Mouse (Mus musculus) gastrocnemius, postnatal 10 days (tissue): ENCODE results near the gene Lcn10. TPM values are rescaled to one million over a fixed set of nuclear protein-coding genes. Genes with fewer than 3 reads are reported as not detected.
"Not testable (repeated sequence)": the region's sequence is repeated elsewhere in the genome, so short reads cannot be mapped to it uniquely, and the experiment has no call there.

Experiments
- DNase-seq: peaks from one replicate; pipeline ENCODE4 v3.0.0; 2021; ENCODE audit warnings: mixed read lengths
- total RNA-seq, 2 experiments: library from RNA; stranded (reverse); gene quantifications; 2 replicates each; pipeline ENCODE4 v1.2.3; 2021

Lcn10 gene
- total RNA-seq, 2 experiments from 2014 or later, result not detected

DNA sequence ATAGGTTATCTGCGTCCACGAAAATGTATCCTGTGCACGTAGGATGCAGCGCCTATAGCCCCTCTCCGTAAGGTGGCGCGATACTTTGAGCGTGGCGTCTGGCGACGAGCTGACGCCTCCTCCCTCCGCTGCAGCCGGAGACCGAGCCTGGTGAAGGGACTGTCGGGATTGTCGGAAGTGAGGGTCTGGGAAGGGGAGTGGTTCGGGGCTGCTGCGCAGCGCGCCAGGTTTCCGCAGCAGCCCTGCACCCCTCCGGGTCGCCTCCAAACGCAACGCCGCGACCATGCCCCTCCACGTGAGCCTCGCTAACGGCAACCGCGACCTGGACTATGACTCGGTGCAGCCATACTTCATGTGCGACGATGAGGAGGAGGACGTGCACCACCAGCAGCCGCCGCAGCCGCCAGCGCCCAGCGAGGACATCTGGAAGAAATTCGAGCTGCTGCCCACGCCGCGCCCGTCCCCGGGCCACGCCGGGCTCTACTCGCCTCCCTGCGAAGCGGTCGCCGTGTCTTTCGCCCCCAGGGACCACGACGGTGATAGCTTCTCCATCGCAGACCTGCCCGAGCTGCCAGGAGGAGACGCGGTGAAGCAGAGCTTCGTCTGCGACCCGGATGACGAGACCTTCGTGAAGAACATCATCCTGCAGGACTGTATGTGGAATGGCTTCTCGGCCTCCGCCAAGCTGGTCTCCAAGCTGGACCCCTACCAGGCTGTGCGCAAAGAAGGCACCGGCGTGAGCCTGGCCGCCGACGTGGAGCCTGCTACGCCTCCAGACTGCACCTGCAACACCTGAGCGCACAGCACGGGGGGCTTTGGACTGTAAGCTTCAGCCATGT lies 24.3 kb downstream of the Lcn10 start, which contains the start of gene Bmyc:
Bmyc (plus strand) TSS at position 97 of the 839 bp plus-strand sequence.
- peak; percentile 65 for DNase-seq

- DNase-seq, result peak; percentile 22
Measured at GRCm38 (mm10) chr2:25708121-25708520, 25.6 kb downstream of the Lcn10 start.

DNA sequence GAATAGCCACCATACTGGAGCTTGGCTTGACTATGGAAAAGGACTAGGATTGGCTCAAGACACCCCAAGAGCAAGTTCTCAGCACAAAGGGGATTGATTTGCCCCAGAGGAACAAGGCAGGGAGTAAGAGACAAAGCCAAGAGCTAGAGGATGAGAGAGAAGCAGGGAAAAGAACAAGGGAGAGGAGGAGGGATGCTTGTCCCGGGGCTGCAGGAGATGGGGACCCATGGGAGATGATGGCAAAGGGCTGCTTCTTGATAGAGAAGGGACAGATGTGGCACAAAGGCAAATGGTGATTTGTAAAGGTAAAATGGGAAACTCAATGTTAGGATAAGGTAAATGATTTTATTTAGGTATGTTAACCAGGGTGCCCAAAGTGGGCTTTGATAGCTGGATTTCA lies 26.5 kb downstream of the Lcn10 start:
- DNase-seq, result not testable (repeated sequence)

GRCm38 (mm10) chr2:25709791-25710190 lies 27.3 kb downstream of the Lcn10 start:
- not testable (repeated sequence) for DNase-seq

DNA sequence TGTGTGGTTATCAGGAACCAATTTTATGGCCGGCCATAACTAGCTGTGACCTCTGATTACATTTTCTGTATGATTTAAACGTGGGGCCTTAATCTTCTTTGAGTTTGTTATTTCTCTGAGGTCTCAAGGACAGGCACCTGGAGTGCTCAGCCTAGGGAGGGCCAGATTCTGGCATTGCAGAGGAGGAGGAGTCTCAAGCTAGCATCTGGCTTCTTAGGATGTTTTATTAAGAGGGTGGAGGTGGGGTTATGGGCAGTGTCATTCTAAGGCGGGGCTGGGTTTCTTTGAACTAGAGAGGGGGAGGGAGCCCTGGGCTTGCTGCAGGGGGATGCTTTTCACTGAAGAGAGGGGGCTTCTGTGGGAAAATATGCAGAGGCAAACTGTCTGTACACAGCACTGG lies 29.1 kb downstream of the Lcn10 start:
- DNase-seq, result not testable (repeated sequence)

- no peak for DNase-seq
Measured at GRCm38 (mm10) chr2:25717222-25717621, 34.7 kb downstream of the Lcn10 start.

DNA sequence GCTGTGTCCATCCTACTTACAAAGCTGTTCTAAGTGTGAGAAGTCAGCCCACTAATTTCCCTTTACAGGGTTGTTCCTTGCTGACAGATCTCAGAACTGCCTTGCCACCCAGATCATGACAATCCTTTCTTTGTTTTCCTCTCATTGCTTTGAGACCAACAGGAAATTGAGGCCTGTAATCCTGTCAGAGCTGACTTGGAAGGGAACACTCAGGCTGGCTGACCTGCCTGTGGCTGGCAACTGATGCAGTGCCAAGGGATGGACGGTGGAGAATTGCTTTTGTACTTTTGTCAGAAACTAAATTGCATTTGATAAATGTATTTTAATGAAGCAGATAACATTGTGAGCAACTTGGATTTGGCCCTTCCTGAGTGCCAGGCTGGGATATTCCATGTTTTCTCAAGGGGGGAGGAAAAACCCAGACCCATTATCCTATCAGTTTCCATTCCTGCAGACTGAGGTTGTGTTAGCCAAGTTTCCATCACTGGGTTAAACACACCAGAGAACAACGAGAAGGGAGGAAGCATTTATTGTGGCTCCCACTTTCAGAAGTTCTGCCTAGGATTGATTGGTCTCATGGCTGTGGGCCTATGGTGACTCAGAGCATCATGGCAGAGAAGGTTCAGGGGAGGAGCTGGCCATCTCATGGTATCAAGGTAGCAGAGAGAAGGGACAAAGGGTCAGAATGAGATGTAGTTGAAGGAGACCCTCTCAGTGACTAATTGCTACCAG lies 50.8 kb downstream of the Lcn10 start:
- DNase-seq, result no peak

Other genes with a start within 250 kb of the Lcn10 start
- gene Clic3, start 225.9 kb upstream of the Lcn10 start, total RNA-seq, result under 1 TPM in 1 of 2 experiments, not detected in 1; 0.52 TPM
- gene Paxx, start 221.6 kb upstream of the Lcn10 start, total RNA-seq, result 10 to 100 TPM; 23.5 to 25.2 TPM
- 1 to 10 TPM; 1.7 to 9.6 TPM for gene Ptgds, start 212.7 kb upstream of the Lcn10 start, total RNA-seq
- gene Lcn12, start 188.8 kb upstream of the Lcn10 start, total RNA-seq, result not detected
- gene Fbxw5, start 182.0 kb upstream of the Lcn10 start, total RNA-seq, result 10 to 100 TPM; 65.5 to 66.7 TPM
- gene C8g, start 181.0 kb upstream of the Lcn10 start, total RNA-seq, result 1 to 10 TPM; 1.4 to 2.0 TPM
- 10 to 100 TPM; 13.3 to 16.4 TPM for gene Traf2, start 135.8 kb upstream of the Lcn10 start, total RNA-seq
- 100 to 1,000 TPM; 177 to 185 TPM for gene Edf1, start 124.9 kb upstream of the Lcn10 start, total RNA-seq
- 1 to 10 TPM; 2.7 to 4.1 TPM for gene Mamdc4, start 107.9 kb upstream of the Lcn10 start, total RNA-seq
- 10 to 100 TPM; 45.8 to 49.0 TPM for gene Phpt1, start 107.5 kb upstream of the Lcn10 start, total RNA-seq
- gene Ajm1, start 101.0 kb upstream of the Lcn10 start, total RNA-seq, result under 1 TPM; 0.14 to 0.38 TPM
- 10 to 100 TPM; 49.6 to 58.7 TPM for gene Rabl6, start 74.2 kb upstream of the Lcn10 start, total RNA-seq
- not detected for gene Ccdc183, start 65.0 kb upstream of the Lcn10 start, total RNA-seq
- gene Tmem141, start 60.7 kb upstream of the Lcn10 start, total RNA-seq, result 10 to 100 TPM; 12.2 to 13.9 TPM
- gene Fcna, start 54.7 kb upstream of the Lcn10 start, total RNA-seq, result 1 to 10 TPM; 5.6 to 6.5 TPM
- gene Lcn8, start 29.6 kb upstream of the Lcn10 start, total RNA-seq, result 10 to 100 TPM; 27.7 to 36.4 TPM
- gene Lcn5, start 24.8 kb upstream of the Lcn10 start, total RNA-seq, result not detected
- not detected for gene Lcn6, start 5.9 kb upstream of the Lcn10 start, total RNA-seq
- not detected for gene Obp2a, start 17.3 kb downstream of the Lcn10 start, total RNA-seq
- 10 to 100 TPM; 18.3 to 20.4 TPM for gene Bmyc, start 24.0 kb downstream of the Lcn10 start, total RNA-seq
- gene Obp2b, start 54.3 kb downstream of the Lcn10 start, total RNA-seq, result not detected
- gene Lcn3, start 82.8 kb downstream of the Lcn10 start, total RNA-seq, result not detected
- not detected for gene Lcn11, start 94.3 kb downstream of the Lcn10 start, total RNA-seq
- not detected for gene Gm13539, start 99.5 kb downstream of the Lcn10 start, total RNA-seq
- gene Glt6d1, start 133.1 kb downstream of the Lcn10 start, total RNA-seq, result not detected
- not detected for gene Lcn9, start 140.4 kb downstream of the Lcn10 start, total RNA-seq
- not detected for gene Sohlh1, start 164.5 kb downstream of the Lcn10 start, total RNA-seq
- gene Kcnt1, start 181.0 kb downstream of the Lcn10 start, total RNA-seq, result under 1 TPM; 0.12 to 0.34 TPM